Mouse (Mus musculus): Measurements from ENCODE around the gene Asna1. TPM values are rescaled to one million over a fixed set of nuclear protein-coding genes. Genes with fewer than 3 reads are reported as not detected.

The Asna1 gene
- total RNA-seq (2021) = 100 to 1,000 TPM in 1 of 2 experiments, 10 to 100 TPM in 1; 89.2 to 100 TPM
- long read RNA-seq, experiment 1, transcript Asna1-201 (7 exons, 1,256 nt) = major isoform, 37 of 40 reads
- long read RNA-seq, experiment 1, partial matches to known transcripts = 1 of 40 reads
- long read RNA-seq, experiment 1, other reads (novel, unspliced or antisense) = 2 of 40 reads
- long read RNA-seq, experiment 2, transcript Asna1-201 (7 exons, 1,256 nt) = major isoform, 79 of 86 reads
- long read RNA-seq, experiment 2, partial matches to known transcripts = 3 of 86 reads
- long read RNA-seq, experiment 2, other reads (novel, unspliced or antisense) = 4 of 86 reads

DNA sequence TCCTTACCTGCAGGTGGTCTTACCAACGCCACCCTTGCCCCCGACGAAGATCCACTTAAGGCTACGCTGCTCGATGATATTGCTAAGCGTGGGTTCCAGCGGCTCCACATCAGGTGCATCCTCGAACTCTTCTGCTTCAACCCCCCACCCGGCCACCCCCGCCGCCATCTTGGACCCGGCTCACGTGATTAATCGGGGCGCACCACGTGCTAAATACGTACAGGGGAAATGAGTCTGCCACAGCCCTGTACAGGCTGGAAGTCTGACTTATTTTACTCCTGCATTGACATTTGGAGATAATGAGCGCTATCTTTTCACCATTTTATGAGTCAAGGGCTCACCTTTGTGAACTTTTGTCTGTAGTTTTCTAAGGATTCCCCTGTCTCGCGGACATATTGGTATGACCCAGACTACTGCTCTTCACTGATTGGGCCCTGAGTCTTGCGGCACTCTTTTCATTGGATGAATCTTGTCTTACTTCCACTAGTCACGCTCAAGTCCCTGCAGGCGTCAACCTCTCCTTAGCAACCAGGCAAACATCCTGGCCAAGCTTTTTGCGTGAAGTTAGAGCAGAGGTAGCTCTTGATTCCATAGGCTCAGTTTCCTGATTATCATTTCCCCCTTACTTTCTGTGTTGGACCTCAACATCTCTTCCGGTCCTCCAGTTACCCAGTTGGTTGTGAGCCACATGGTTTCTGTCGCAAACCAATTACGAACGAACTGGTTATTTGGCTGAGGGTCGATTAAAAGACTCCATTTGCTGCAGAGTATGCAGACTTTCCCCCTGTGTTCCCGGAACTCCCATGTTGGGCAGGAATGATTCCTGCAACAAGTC, at the start of gene Asna1:
TSS of gene Asna1 (minus strand) at position 184 of the 835 bp plus-strand sequence.
- DNase-seq (ENCODE audit: low spot score in 2 of 2) = peak; percentile 72 to 74

DNA sequence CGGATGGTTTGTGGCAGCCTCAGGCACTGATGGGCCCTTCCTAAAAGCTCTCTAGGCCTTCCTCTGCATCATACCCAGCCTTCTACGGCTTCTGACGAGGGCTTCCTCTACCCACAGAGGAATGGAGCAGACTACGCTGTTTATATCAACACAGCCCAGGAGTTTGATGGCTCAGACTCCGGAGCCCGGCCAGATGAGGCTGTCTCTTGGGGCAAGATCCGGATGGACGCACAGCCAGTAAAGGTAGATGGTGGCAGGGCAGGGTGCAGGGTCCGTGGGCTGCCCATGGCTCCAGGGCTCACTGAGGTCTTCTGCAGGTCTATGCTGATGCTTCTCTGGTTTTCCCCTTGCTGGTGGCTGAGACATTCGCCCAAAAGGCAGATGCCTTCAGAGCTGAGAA, 49.5 kb upstream of the Asna1 start:
- no peak for DNase-seq (ENCODE audit: low spot score in 2 of 2)

DNA sequence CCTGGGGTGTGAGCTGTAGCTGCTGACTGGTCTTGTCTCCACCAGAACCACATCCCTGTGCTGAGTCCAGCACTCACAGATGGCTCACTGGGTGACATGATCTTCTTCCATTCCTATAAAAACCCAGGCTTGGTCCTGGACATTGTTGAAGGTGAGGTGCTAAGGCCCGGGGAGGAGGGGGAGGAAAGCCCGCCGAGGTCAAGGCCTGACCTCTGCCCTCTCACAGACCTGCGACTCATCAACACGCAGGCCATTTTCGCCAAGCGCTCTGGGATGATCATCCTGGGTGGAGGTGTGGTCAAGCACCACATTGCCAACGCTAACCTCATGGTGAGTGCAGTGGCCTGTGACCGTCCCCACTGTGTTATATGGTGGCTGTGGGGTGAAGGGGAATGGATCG, 49.1 kb upstream of the Asna1 start:
- DNase-seq (ENCODE audit: low spot score in 2 of 2) = no peak

- no peak for DNase-seq (ENCODE audit: low spot score in 2 of 2)
Observed at GRCm38 (mm10) chr8:85073041-85073612, 48.0 kb upstream of the Asna1 start.

GRCm38 (mm10) chr8:85072364-85072929, 47.4 kb upstream of the Asna1 start:
- no peak for DNase-seq (ENCODE audit: low spot score in 2 of 2)

GRCm38 (mm10) chr8:85071514-85072281, 46.6 kb upstream of the Asna1 start, which contains the start of gene Dhps:
Dhps (plus strand) TSS chr8:85071757.
- peak; percentile 83 to 86 for DNase-seq (ENCODE audit: low spot score in 2 of 2)

GRCm38 (mm10) chr8:85071041-85071440, 46.0 kb upstream of the Asna1 start:
- no peak for DNase-seq (ENCODE audit: low spot score in 2 of 2)

DNA sequence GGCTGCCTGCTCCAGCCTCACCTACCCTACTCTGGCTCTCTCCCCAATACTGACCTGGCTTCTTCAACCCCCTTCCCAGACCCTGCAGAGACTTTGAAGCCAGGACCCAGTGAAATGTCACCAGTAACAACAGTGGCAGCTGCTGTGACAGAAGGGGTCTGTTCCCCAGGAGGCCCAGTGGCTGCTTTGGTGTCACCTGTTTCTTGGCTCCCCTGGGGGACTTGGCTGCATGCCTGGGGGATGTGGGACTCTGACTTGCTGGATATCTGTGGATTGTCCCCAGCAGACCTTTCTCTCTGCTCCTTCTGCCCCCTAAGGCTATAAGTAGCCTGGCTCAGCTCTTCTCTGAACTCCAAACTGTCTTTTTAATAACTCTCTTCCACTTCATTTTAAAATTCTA, 42.9 kb upstream of the Asna1 start, which contains the start of gene Gm5741:
TSS of gene Gm5741 (minus strand) at position 1 of the 400 bp plus-strand sequence.
- DNase-seq (ENCODE audit: low spot score in 2 of 2) = no peak

DNA sequence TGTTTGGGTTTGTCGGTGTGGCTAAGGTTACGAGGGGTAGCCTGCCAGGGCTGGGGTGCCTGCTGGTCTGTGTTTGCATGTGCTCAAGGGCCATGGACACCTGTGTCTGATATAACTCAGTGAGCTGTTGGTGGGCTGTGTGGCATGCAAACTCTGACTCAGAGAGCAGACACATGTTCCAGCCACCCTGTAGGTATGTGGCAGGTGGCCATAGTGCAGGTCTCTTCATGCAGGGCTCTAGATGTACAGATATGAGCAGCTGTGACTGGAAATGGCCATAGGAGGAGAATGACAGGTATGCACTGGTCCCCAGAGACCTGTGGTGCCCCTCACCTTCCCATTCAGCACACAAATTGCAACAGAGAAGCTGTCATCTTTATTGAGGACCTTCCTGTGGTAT, 42.1 kb upstream of the Asna1 start:
- no peak for DNase-seq (ENCODE audit: low spot score in 2 of 2)

DNA sequence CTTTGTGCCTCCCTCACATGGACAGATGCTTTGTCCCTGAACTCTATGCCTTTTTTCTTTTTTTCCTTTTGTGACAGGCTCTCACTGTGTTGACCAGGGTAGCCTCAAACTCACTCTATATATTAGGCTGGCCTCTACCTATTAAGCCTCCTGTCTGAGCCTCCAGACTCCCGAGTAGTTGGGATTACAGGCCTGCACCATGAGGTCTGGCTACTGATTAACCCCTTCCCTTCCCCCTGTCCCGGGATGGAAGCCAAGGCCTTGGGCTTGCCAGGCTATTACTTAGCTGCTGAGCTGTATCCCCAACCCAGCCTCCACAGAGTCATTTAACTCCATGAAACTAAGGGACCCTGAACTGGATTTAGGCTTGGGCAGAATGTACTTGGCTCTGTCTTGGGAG, 40.1 kb upstream of the Asna1 start:
- DNase-seq (ENCODE audit: low spot score in 2 of 2) = no peak

DNA sequence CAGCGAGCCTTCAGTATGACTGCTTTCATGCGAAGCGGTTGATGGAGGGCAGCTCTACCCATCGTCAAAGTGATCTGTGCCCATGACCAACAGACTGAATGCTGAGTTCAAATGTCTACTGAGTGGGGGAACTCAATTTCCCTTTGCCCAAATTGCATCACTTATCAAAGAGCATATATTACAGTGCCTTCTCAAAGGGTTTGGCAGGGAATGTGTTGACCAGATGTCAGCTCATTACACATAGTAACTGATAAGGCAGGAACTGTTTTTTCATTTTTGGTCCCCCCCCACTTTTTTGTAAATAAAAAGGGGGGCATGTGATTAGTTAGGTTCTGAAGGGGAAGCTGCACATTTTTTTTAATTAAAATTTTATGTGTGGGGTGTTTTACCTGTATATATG, 37.5 kb upstream of the Asna1 start:
- no peak for DNase-seq (ENCODE audit: low spot score in 2 of 2)

GRCm38 (mm10) chr8:85059879-85060616, 35.0 kb upstream of the Asna1 start, which contains the start of gene Fbxw9:
Fbxw9 (plus strand) TSS chr8:85060055.
- DNase-seq (ENCODE audit: low spot score in 2 of 2) = peak; percentile 85 to 86

- no peak for DNase-seq (ENCODE audit: low spot score in 2 of 2)
Observed at GRCm38 (mm10) chr8:85057367-85057766, 32.3 kb upstream of the Asna1 start.

GRCm38 (mm10) chr8:85043619-85044018, 18.5 kb upstream of the Asna1 start:
- DNase-seq (ENCODE audit: low spot score in 2 of 2) = no peak

GRCm38 (mm10) chr8:85037681-85038531, 12.8 kb upstream of the Asna1 start:
- DNase-seq (ENCODE audit: low spot score in 2 of 2) = peak; percentile 52 to 57

DNA sequence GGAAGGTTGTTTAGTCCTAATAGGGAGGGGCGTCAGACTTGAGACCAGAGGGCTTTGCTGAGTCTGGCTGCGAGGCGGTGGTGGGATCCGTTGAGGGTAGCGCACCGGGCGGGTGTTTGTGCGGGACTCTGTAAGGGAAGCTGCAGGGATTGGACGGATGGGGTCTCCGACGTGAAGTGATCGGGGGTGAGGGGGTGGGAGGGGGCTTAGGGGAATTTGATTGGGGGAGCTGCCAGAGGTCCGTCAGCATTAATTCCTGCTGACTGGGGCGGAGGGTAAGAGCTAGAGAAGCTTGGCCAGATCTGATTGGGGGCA, 12.2 kb upstream of the Asna1 start:
- no peak for DNase-seq (ENCODE audit: low spot score in 2 of 2)

- peak; percentile 81 to 87 for DNase-seq (ENCODE audit: low spot score in 2 of 2)
Observed at GRCm38 (mm10) chr8:85036718-85037365, 11.8 kb upstream of the Asna1 start, which contains the start of gene Tnpo2. Tnpo2 (plus strand) TSS chr8:85036915.

GRCm38 (mm10) chr8:85036381-85036717, 11.3 kb upstream of the Asna1 start:
- DNase-seq (ENCODE audit: low spot score in 2 of 2) = no peak

Data from adrenal gland, adult 18-20 months (tissue).